Mouse (Mus musculus) intestine, embryonic 15.5 days (tissue): Measurements from ENCODE around the gene Nfkb1. TPM values are rescaled to one million over a fixed set of nuclear protein-coding genes. Genes with fewer than 3 reads are reported as not detected.
A peak's percentile ranks its signal among the peaks of the same experiment; 100 is the strongest.

Experiments
- ATAC-seq: fragments of 200-750 bp; cut with Nextera tagmentation; 2 replicates; pipeline ENCODE4 v1.8.0; 2017; ENCODE audit warnings: moderate TSS enrichment, moderate library complexity
- H3K27ac ChIP-seq: fragments of 300-500 bp; sonication (generic); 2 replicates; pipeline ENCODE4 v1.5.1; 2015; ENCODE audit warnings: mild to moderate bottlenecking, inconsistent platforms
- H3K27me3 ChIP-seq: fragments of 300-500 bp; sonication (generic); replicated peaks from 2 replicates; pipeline ENCODE4 v1.6.1; 2015; ENCODE audit warnings: inconsistent platforms
- H3K36me3 ChIP-seq: fragments of 300-500 bp; sonication (generic); 2 replicates; pipeline ENCODE4 v1.6.1; 2015; ENCODE audit warnings: inconsistent platforms
- H3K4me1 ChIP-seq: fragments of 300-500 bp; sonication (generic); replicated peaks from 2 replicates; pipeline ENCODE4 v1.6.1; 2015; ENCODE audit warnings: inconsistent platforms
- H3K4me2 ChIP-seq: fragments of 300-500 bp; sonication (generic); replicated peaks from 2 replicates; pipeline ENCODE4 v1.6.1; 2015; ENCODE audit warnings: mild to moderate bottlenecking, inconsistent platforms
- H3K4me3 ChIP-seq: fragments of 300-500 bp; sonication (generic); replicated peaks from 2 replicates; pipeline ENCODE4 v1.5.1; 2015; ENCODE audit warnings: inconsistent platforms
- H3K9ac ChIP-seq: fragments of 300-500 bp; sonication (generic); 2 replicates; pipeline ENCODE4 v1.6.1; 2015; ENCODE audit warnings: inconsistent platforms
- H3K9me3 ChIP-seq: fragments of 300-500 bp; sonication (generic); 2 replicates; pipeline ENCODE4 v1.6.1; 2016; ENCODE audit warnings: inconsistent platforms
- WGBS: fragments of 180-500 bp; shearing (Covaris S2); methylation state at CpG from one replicate; pipeline ENCODE4 v1.1.7; 2015; 5-methylcytosine and 5-hydroxymethylcytosine counted together
- polyA plus RNA-seq: library from polyadenylated mRNA; unstranded; fragments of >200 nt; fragmentation: Nextera tagmentation; extraction: Ambion mirVana; gene quantifications from 2 replicates; pipeline ENCODE4 v1.2.1, GENCODE M21; 2015

Gene Nfkb1
- polyA plus RNA-seq, 1 experiment from 2014 or later: 19.7 TPM

DNA sequence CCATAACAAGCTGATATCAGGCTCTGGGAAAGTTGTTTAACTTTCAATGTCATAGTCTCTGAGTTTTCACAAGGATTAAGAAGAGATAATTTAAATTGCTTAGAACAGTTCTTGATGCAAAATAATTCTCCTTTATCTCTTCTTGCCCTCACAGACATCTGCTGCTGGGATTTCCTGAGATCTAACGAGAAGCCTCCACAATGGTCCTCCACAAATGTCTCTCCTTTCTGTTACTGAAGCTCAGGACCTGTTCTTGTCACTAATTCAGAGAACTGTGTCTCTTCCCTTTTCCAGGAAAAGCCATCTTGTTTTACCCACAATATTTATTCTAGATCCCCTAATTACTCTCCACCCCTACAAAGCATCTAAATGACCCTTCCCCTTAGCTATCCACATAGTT lies 56.3 kb downstream of the Nfkb1 start:
- H3K9ac ChIP-seq: no peak overlapping the region
- 76% methylated on average over 1 of the region's 1 CpGs for WGBS
- no peaks in the 10 kb centered on the region for H3K27me3 ChIP-seq
- no peak overlapping the region for H3K4me3 ChIP-seq
- H3K4me2 ChIP-seq: no peak overlapping the region
- no peaks in the 10 kb centered on the region for H3K36me3 ChIP-seq
- H3K27ac ChIP-seq: no peak overlapping the region
- 0 out of 2 replicates have a peak, but pooled peaks cover 8% of the 10 kb centered on the region for H3K4me1 ChIP-seq
- no peak for ATAC-seq
- H3K9me3 ChIP-seq: no peaks in the 10 kb centered on the region

DNA sequence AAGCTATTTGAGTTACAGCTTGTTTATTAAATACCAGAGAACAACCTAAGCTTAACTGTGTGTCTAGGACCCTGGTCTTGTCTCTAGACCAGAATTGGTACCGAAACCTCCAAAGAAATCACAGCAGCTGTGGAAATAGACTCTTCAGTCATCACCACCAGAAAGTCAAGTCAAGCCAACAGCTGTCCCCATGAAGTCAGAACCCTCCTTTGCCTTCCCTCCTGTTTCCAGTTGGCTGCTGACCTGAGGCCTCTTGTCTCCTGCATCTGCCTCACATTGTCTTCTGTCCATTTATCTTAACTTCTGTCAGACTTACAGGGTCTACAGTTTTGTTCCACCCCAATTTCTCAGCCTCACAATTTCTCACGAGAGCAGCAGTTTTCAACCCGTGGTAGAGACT lies 57.1 kb downstream of the Nfkb1 start:
- H3K4me3 ChIP-seq: no peak overlapping the region
- H3K4me1 ChIP-seq: 0 out of 2 replicates have a peak, but pooled peaks cover 8% of the 10 kb centered on the region
- H3K27ac ChIP-seq: no peak overlapping the region
- no peak for ATAC-seq
- WGBS: 84% methylated on average over 3 of the region's 3 CpGs
- H3K36me3 ChIP-seq: no peaks in the 10 kb centered on the region
- H3K9ac ChIP-seq: no peak overlapping the region
- no peaks in the 10 kb centered on the region for H3K9me3 ChIP-seq
- no peak overlapping the region for H3K4me2 ChIP-seq
- no peaks in the 10 kb centered on the region for H3K27me3 ChIP-seq

DNA sequence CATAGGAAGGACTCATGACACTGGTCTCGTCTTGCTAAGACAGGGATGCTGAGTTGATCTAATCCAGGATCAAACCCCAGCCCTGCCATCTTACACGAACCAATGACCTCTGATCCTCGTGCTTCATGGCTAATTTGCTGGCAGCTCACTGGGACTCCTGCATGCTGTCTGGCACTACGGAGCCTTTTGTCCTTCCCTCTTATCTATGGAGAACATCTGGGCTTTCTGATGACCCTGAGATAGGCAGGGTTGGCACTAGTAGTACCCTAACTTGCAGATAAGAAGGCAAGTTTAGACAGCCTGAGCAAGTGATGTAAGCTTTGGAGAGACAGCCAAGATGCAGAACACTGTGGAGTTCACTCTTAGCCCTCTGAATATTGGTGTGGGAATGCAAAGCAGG lies 59.5 kb downstream of the Nfkb1 start:
- Histone ChIP-seq H3K36me3 (no peaks in the 10 kb centered on the region), H3K9ac (no peak overlapping the region), H3K27me3 (no peaks in the 10 kb centered on the region), H3K4me1 (no peaks in the 10 kb centered on the region), H3K27ac (no peak overlapping the region), H3K4me2 (no peak overlapping the region), H3K9me3 (no peaks in the 10 kb centered on the region), H3K4me3 (no peak overlapping the region)
- ATAC-seq: no peak
- 44% methylated on average over 4 of the region's 4 CpGs for WGBS

DNA sequence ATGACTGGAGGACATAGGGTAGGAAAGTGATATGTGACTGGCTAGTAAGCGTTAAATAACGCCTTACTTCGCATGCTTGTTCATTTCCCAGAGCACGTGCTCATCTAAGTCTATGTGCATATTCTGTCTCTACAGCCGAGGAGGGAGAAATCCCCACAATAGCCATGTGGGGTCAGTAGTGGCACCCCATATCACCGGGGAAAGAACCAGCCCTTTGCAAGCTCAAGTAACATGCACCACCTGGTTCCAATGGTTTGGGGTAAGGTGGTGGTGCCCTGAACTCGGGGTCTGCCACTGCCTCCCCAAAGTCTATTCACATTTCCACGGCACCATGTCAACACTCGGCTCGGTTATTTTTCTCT lies 60.3 kb downstream of the Nfkb1 start:
- Histone ChIP-seq H3K4me3 (no peak overlapping the region), H3K4me1 (no peaks in the 10 kb centered on the region), H3K27ac (no peak overlapping the region), H3K9me3 (no peaks in the 10 kb centered on the region), H3K4me2 (no peak overlapping the region), H3K36me3 (0 out of 2 replicates have a peak, but pooled peaks cover 3% of the 10 kb centered on the region), H3K9ac (no peak overlapping the region), H3K27me3 (no peaks in the 10 kb centered on the region)
- WGBS: 67% methylated on average over 10 of the region's 10 CpGs
- ATAC-seq: 0 out of 2 replicates have a peak, but pooled peaks have one; percentile 47

DNA sequence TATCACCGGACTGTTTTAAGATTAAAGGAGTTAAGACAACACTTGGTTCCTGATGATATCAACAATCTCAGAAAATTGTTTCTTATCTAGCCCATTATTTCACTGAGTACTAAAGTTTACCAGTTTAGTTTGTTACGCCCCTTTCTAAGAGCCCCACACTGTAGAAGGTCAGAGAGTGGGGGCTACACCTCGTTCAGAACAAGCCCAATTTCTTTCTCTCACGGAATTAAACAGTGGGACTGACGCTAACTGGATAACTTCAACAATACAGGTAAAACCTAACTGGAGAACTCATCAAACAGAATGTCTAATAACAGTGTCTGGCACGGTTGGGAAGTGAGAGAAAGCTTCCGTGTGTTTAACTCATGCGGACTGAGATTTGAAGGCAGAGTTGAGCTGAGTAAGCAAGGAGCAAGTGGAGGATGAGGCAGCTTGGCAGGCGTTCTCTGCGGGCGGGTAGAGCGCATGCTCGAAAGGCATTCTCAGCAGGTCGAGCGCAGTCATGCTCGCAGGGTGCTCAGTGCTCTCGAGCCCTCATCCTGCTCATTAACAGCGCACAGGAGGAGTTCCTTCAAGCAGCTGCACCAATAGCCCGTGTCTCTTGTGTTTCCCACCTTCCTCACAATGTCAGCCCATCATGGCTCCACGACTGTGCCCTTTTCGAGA lies 60.8 kb downstream of the Nfkb1 start:
- no peaks in the 10 kb centered on the region for H3K9me3 ChIP-seq
- ATAC-seq: no peak
- H3K4me1 ChIP-seq: no peaks in the 10 kb centered on the region
- no peak overlapping the region for H3K9ac ChIP-seq
- WGBS: 81% methylated on average over 21 of the region's 21 CpGs
- H3K36me3 ChIP-seq: 0 out of 2 replicates have a peak, but pooled peaks cover 3% of the 10 kb centered on the region
- no peak overlapping the region for H3K4me2 ChIP-seq
- H3K27me3 ChIP-seq: no peaks in the 10 kb centered on the region
- no peak overlapping the region for H3K4me3 ChIP-seq
- no peak overlapping the region for H3K27ac ChIP-seq

DNA sequence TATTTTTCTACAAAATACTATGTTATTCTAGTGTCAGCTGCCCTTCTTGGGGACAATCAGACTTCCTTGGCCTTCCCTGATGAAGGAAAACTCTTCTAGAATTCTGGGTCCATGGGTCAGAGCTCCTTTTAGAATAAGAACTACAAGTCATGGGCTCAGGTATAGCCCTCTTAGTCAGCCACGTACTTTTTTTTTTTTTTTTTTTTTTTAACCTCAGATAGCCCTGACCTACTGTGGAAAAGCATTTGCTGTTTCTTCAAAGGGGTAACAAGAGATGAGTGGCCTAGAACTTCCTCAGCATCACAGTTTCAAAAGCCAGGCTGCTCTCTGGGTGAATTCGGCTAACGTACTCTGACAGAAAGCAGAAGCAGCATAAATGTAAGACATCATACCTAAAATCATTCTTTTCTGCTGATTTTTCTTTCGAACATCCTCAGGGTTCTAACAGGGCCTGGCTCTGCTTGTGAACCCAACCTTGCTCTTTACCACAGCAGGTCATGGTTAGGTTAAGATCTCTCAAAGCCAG lies 61.5 kb downstream of the Nfkb1 start:
- Histone ChIP-seq H3K27me3 (no peaks in the 10 kb centered on the region), H3K27ac (no peak overlapping the region), H3K9me3 (no peaks in the 10 kb centered on the region), H3K4me1 (no peaks in the 10 kb centered on the region), H3K36me3 (0 out of 2 replicates have a peak, but pooled peaks cover 7% of the 10 kb centered on the region), H3K4me3 (no peak overlapping the region), H3K4me2 (no peak overlapping the region), H3K9ac (no peak overlapping the region)
- 78% methylated on average over 4 of the region's 4 CpGs for WGBS
- ATAC-seq: no peak

DNA sequence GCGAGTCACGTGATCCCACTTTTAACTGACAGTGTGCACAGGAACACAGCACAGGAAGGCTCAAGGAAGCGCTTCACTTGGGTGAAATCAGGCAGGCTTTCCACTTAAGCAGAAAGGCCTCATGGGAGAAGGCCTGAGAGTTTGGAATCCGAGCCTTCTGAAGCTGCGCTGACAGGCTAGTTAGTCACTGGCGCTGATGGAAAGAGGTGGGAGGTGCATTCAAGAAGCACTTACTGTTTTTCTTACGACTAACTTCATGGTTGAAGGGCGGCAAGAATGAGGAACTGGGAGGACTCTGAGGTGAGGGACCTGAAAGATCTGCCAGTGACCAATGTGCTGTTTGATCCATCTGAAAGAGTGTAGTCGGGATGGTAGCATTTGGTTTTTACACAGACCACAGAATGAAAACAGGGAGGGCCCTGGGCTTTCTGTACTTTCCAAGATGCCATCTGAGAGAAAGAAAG lies 62.6 kb downstream of the Nfkb1 start:
- WGBS: 78% methylated on average over 9 of the region's 9 CpGs

DNA sequence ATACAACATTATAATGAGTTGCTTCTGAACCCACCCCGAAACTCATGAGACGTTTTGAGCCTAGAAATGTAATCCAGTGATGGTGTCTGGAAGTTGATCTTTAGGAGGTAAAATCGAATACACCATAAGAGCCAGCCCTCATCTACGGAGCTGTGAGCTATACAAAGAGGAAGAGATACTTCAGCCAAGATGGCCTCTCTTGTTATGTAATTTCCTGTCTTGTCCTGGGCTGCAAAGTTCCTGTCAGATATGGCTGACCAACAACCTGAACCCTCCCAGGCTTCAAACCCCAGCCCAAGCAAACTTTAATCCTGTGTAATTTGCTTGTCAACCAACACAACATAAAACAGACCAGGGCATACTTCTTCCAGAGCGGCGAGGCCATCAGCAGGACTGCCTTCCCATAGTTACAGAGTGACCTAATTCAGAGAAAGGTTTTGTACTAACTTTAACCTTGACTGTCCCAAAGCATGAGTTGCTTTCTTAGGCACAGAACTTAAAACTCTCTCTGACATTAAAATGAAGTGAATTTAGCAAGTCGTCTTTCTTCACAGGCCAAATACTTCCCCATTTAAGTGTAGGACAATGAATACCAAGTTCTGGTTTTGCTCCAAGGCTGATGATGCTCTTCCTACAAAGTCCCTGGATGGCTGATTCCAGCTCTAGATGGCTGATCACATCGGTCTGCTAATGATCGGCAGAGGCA lies 63.2 kb downstream of the Nfkb1 start:
- ATAC-seq: no peak
- no peaks in the 10 kb centered on the region for H3K9me3 ChIP-seq
- 0 out of 2 replicates have a peak, but pooled peaks cover 13% of the 10 kb centered on the region for H3K36me3 ChIP-seq
- no peaks in the 10 kb centered on the region for H3K27me3 ChIP-seq
- 81% methylated on average over 9 of the region's 9 CpGs for WGBS
- no peaks in the 10 kb centered on the region for H3K4me1 ChIP-seq
- no peak overlapping the region for H3K4me3 ChIP-seq
- no peak overlapping the region for H3K9ac ChIP-seq
- H3K27ac ChIP-seq: no peak overlapping the region
- no peak overlapping the region for H3K4me2 ChIP-seq

More for the DNA sequence above, 62.6 kb downstream of the Nfkb1 start:
- Histone ChIP-seq H3K27me3 (no peaks in the 10 kb centered on the region), H3K9me3 (no peaks in the 10 kb centered on the region), H3K4me1 (no peaks in the 10 kb centered on the region), H3K4me3 (no peak overlapping the region), H3K36me3 (0 out of 2 replicates have a peak, but pooled peaks cover 13% of the 10 kb centered on the region), H3K9ac (no peak overlapping the region), H3K4me2 (no peak overlapping the region), H3K27ac (no peak overlapping the region)
- no peak for ATAC-seq

DNA sequence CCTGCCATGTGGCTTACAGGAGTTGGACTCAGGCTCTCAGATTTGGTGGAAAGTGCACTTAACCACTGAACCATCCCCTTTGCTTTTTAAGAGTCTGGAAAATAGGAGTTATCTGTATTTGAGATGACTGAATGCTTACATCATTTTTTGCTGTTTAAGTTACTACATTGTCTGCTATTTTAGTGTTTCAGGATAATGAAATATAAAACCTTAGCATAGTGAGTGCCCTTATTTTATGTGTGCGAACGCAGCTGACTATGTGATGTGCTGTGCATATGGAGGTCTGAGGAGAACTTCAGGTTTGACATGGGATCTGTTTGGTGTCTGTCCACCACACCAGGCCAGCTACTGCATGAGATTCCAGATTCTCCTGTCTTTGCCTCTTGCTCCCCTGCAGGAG lies 66.1 kb downstream of the Nfkb1 start:
- ATAC-seq: no peak
- 96% methylated on average over 2 of the region's 2 CpGs for WGBS
- no peak overlapping the region for H3K9ac ChIP-seq
- no peak overlapping the region for H3K4me2 ChIP-seq
- no peak overlapping the region for H3K4me3 ChIP-seq
- 0 out of 2 replicates have a peak, but pooled peaks cover 13% of the 10 kb centered on the region for H3K36me3 ChIP-seq
- H3K4me1 ChIP-seq: no peaks in the 10 kb centered on the region
- no peak overlapping the region for H3K27ac ChIP-seq
- H3K27me3 ChIP-seq: no peaks in the 10 kb centered on the region
- H3K9me3 ChIP-seq: no peaks in the 10 kb centered on the region

DNA sequence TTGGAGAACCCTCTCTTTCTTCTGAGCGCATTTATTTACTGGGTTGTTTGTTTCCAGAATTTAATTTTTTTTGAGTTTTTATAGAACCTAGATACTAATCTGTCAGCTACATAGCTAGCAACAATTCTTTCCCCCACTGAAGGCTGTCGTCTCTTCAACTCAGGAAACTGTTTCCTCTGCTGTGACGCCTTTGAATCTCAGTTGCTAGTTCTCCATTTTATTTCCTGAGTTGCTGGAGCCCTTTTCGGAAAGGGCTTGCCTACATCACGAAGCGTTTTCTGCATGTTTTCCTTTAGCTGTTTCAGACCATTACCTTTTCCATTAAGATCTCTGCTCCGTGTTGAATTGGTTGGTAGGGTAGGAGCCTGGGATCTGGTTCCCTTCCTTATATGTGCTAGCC lies 74.6 kb downstream of the Nfkb1 start:
- H3K27me3 ChIP-seq: no peaks in the 10 kb centered on the region
- no peak overlapping the region for H3K27ac ChIP-seq
- H3K36me3 ChIP-seq: peaks cover 24% of the 10 kb centered on the region
- H3K9ac ChIP-seq: no peak overlapping the region
- no peak overlapping the region for H3K4me2 ChIP-seq
- H3K4me3 ChIP-seq: no peak overlapping the region
- H3K4me1 ChIP-seq: no peaks in the 10 kb centered on the region
- no peaks in the 10 kb centered on the region for H3K9me3 ChIP-seq
- no peak for ATAC-seq
- WGBS: 89% methylated on average over 7 of the region's 7 CpGs

DNA sequence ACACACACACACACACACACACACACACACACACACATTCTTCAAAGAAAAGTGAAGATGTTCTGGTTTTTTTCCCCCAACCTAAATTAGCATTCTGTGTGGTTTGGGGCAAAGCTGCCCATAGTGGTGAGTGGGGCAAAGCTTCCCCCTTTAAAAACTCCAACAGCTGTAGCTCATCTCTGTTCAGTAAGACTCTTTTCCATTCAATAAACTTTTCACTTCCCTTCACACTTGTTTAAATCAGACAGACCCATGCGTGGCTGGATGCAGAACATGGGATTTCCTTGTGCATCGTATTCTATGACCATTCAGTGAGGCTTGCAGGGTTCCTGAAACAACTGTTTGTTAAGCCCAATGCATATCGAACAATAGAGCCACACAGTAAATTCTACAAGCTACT lies 77.0 kb downstream of the Nfkb1 start:
- Histone ChIP-seq H3K4me3 (no peak overlapping the region), H3K27ac (no peak overlapping the region), H3K36me3 (peaks cover 24% of the 10 kb centered on the region), H3K4me2 (no peak overlapping the region), H3K9me3 (no peaks in the 10 kb centered on the region), H3K27me3 (no peaks in the 10 kb centered on the region), H3K9ac (no peak overlapping the region), H3K4me1 (no peaks in the 10 kb centered on the region)
- no peak for ATAC-seq
- 73% methylated on average over 3 of the region's 3 CpGs for WGBS

DNA sequence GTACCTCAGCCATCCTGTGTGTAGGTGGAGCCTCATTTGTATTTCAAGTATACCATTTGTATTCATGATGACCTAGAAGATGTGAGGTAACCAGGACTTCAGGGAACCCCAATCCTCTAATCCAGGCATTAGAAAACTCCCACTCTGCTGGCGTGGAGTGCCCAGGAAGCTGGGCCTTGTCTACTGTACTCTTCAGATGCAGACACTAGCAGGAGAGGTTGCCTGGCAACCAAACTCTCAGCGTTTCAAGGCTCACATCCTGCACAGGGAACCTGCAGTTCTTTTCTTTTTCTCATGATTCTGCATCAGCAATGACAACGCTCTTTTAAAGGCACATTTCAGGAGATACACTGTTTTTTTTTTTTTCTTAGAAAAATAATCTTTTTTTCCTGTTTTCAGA lies 81.1 kb downstream of the Nfkb1 start:
- ATAC-seq: no peak
- WGBS: 60% methylated on average over 3 of the region's 3 CpGs
- no peaks in the 10 kb centered on the region for H3K9me3 ChIP-seq
- H3K9ac ChIP-seq: no peak overlapping the region
- H3K4me2 ChIP-seq: no peak overlapping the region
- no peaks in the 10 kb centered on the region for H3K27me3 ChIP-seq
- no peak overlapping the region for H3K27ac ChIP-seq
- H3K4me1 ChIP-seq: no peaks in the 10 kb centered on the region; the same call in 1 of the 2 replicates
- H3K36me3 ChIP-seq: 0 out of 2 replicates have a peak, but pooled peaks cover 11% of the 10 kb centered on the region
- H3K4me3 ChIP-seq: no peak overlapping the region
